Mouse (Mus musculus) megakaryocyte, embryonic 14.5 days (primary cell): ENCODE results near the gene Kndc1.

ENCODE experiments used
- FLI1 ChIP-seq: IDR thresholded peaks from 2 replicates; pipeline ENCODE4 v1.6.1; 2012; ENCODE audit warnings: low read length, inconsistent platforms, mixed read lengths
- GATA1 ChIP-seq: IDR thresholded peaks from 3 replicates; pipeline ENCODE4 v1.6.1; 2012; ENCODE audit warnings: mixed read lengths, low read length, inconsistent platforms, borderline replicate concordance

DNA sequence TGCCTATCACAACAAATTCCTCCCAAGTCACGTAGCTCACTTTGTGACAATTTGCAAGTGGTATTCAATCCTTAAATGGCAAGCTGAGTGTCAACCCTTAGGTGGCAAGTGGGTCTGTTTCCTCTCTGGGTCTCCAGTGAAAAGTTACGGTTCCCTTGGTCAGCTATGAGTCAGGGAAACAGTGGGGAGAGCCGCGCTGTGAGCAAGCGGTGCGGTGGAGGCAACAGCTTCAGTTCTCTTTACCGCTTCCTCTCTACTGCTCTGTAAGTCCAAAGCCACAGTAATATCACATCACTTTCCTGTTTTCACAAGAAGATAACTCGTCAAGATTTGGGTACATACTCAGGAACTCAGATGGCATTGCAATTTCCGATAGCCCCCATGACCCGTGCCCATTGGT, 79.8 kb downstream of the Kndc1 start:
- TF ChIP-seq GATA1, result no peak
- TF ChIP-seq FLI1, result no peak
